Mouse (Mus musculus) testis, adult 2 months (tissue): ENCODE results near the gene Srsf9.

Experiments
- CTCF ChIP-seq: fragments of 200-500 bp; IDR thresholded peaks from 2 replicates; pipeline ENCODE4 v1.5.1; 2012; ENCODE audit warnings: low read depth, mild to moderate bottlenecking, inconsistent platforms, low read length, moderate library complexity; ENCODE audit not compliant: control insufficient read depth, insufficient read depth, insufficient replicate concordance
- POLR2A ChIP-seq: fragments of 200-500 bp; IDR thresholded peaks from 2 replicates; pipeline ENCODE4 v1.6.1; 2012; ENCODE audit warnings: low read depth, mild to moderate bottlenecking, inconsistent platforms, low read length, moderate library complexity; ENCODE audit not compliant: control insufficient read depth

DNA sequence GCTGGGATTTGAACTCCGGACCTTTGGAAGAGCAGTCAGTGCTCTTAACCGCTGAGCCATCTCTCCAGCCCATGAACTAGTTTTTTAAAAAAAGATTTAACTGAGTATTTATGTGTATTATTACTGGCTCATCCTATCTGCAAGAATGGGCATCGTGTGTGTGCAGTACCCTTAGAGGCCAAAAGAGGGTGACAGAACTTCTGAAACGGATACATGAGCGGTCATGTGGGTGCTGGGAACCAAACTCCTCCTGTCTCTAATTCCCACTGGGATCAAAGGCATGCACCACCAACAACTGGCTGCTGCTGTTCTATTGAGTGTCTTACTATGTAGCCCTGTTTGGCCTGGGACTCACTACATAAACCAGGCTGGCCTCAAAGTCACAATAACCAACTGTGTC, 24.4 kb downstream of the Srsf9 start:
- no peak for TF ChIP-seq POLR2A
- peak; percentile 8; the same call in 1 of the 2 replicates for TF ChIP-seq CTCF
